Mouse (Mus musculus) layer of hippocampus, postnatal 10 days (tissue): ENCODE data around the gene Aff3. TPM values are rescaled to one million over a fixed set of nuclear protein-coding genes. Genes with fewer than 3 reads are reported as not detected.
A peak's percentile ranks its signal among the peaks of the same experiment; 100 is the strongest.

Source experiments
- DNase-seq, 2 experiments: peaks; one replicate each; pipeline ENCODE4 v3.0.0; 2021; ENCODE audit warnings: low spot score in 2 of 2
- total RNA-seq, 2 experiments: library from RNA; stranded (reverse); gene quantifications; 2 replicates each; pipeline ENCODE4 v1.2.3; 2021

The Aff3 gene
- total RNA-seq, 2 experiments from 2014 or later: 98.4 to 103 TPM

DNA sequence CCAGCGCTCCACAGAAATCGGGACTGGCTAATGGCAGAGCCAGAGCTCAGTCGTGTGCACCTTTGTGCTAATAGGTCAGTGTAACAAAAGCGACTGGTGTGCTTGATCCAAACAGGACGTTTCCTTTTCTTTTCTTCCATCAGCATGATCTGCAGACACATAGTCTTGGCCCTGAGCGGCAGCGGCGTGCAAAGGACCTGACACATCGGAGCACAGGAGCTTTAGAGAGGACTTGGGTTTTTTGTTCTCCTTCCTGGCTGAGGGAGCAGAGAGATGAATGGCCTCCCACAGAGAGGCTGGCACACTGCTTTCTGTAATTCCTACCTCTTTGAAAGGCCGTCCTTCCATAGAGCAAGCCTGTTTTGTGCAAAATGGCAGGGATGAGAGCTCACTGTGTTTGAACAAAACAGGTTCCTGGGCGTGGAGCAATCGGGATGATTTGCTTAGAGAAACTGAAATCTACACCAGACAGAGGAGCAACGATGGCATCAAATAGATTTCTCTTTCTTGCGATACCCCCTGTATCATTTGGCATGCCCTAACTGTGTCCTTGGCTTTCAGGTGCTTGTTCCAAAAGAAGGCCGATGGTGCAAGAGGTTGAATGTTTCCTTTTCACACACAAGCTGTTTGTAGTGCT, 466.2 kb downstream of the Aff3 start:
- DNase-seq: peak; percentile 37 to 54

DNA sequence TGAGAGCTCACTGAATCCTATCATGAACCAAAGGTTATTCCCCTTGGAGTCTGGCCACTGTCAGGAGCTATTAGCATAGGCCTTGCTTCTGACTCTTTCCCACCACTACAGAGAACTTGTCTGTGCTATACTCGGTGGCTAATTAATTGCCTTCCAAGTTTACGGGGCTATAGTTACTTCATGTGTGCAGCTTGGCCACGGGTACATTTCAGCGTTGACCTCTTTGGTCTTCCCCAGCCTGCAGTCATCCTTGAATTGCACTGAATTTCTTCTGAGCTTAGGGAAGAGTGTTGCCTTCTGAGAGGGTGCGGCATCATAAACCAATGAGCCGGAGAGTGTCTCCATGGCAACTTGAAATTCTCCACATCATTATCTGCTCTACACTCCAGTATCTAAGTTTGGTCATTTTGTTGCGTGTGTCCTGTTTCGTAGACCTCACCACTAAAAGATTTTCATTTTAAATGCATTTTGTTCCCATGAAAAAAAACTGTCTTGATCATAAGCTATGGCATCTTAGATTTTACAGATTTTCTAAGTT, 467.5 kb downstream of the Aff3 start:
- DNase-seq: no peak

DNA sequence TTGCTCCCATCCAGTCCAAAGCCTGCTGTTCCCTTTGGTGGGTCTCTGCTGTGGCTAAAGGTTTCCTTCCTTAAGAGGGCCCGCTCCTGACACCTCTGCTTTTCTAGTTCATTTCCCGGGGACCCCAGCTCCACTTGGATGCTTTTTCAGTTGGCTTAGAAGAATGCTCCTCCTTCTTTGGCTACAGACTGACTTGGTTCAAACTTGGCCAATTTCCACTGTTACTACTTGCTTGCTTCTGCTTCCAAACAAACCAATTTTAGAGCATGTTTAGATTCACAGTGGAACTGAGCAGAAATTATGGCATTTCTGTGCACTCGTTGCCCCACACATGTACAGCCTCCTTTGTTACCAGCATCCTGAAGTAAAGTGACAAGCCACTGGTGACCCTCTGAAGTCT, 469.0 kb downstream of the Aff3 start:
- no peak for DNase-seq

GRCm38 (mm10) chr1:38186227-38186545, 478.6 kb downstream of the Aff3 start:
- no peak for DNase-seq

GRCm38 (mm10) chr1:38185517-38186226, 479.1 kb downstream of the Aff3 start:
- peak; percentile 89 to 91 for DNase-seq

DNA sequence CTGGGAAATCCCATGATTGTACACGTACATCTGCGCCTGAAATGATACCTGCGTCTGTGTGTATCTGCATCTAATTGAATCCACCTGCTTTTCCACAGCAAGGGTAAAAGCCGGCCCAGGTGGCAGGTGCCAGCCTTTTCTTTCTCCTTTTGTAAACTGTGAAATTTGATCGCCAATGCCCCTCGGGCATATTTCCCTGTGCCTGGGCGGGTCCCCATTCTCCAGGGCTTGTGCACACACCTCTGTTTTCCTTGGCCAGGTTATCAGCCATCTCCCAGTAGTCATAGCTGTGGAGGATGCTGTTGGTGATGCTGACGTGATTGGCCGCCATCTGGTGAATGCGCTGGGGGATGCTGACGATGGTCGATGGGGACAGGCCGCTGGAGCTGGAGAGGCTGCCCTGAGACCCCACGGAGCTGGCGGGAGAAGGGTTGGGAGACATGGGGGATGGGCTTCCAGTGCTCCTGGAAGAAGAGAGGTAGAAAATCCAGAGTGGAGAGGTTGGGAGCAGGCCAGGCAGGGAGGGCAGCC, 483.7 kb downstream of the Aff3 start:
- DNase-seq: no peak

DNA sequence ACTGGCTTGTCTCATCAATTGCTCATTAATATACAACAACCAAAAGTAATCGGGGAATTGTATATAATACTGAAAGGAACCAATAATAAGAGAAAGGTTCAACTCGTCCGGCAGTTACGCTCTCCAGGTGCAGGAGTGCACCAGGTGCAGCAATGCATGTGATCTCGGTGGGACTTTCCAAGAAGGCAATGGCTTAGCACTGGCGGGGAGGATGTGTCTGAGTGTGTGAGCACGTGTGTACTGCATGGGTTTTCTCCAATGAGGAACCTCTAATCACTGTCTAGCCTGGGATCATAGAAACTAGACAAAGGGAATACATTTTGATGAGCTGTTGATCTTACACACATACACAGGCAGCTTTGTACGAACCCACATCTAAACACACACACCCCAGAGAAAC, 485.8 kb downstream of the Aff3 start:
- no peak for DNase-seq

- DNase-seq: no peak
Measured at GRCm38 (mm10) chr1:38176077-38176476, 488.7 kb downstream of the Aff3 start.

DNA sequence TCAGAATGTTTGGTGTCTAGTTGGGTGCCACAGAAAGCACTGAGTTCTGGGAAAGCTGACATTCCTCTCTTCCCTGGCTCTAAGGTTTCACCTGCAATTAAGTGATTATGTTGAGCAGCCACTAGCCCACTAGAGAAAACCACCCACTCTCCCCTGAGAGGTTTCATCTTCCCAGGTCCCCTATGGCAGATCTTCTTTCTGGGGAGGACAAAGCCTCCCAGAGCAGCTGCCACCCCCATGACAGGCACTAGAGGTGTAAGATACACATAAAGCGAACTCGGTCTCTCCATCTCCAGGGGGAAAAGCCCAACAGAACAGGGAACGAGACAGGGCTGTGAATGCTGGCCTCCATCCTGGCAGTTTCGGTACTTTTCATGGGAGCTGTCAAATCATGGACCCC, 492.9 kb downstream of the Aff3 start:
- DNase-seq: no peak

DNA sequence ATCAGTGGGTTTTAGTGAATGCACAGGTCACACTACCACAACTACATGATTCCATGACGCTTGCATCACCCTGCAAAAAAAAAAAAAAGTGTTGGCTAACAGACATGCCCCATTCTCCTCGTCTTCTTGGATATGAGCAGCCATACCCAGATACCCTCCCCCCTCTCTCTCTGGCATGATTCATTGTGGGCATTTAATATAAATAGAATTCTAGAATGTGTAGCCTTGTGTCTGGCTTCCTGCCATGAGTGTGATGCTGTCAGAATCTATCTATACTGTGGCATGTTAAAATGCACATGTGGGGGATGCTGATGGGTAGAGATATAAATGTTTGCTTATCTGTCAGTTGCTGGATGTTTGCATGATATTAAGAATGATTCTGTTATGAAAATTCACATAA, 499.1 kb downstream of the Aff3 start:
- DNase-seq: no peak

- no peak for DNase-seq
Measured at GRCm38 (mm10) chr1:38150086-38150485, 514.7 kb downstream of the Aff3 start.

DNA sequence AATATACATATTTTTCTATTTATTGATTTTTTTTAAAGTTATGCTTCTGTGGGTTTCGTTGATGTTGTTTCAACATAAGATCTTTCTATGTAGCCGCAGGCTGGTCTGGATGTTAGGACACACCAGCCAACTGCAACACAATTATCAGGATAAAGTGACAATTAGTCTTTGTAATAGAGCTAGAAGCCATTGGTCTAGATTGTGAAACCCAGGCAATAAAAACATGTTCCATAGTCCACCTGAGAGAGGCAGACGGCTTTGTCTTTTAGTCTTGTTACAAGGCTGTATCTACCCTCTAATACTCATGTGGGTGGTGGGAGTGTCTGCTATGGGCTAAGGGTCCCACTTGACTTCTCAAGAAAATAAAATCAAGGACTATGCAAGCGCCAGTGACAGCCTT, 518.7 kb downstream of the Aff3 start:
- no peak for DNase-seq

DNA sequence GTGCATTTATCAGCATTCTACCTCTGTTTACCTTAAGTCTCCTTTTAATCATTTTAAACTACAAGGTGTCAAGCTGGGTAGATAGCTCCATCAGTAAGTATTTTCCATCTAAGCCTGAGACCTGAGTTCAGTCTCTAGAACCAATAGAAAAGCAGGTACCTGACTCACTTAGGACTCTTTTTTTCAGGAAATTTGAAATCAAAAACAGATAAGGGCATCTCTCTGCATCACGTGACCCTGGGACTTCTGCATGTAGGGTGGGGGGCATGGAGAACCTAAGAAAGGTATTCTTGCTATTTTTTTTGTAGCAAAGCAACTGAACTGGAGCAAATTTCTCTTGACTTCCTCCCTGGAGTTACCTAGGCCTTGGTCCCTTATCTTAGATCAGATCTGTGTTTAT, 523.4 kb downstream of the Aff3 start:
- DNase-seq: no peak

- no peak for DNase-seq
Measured at GRCm38 (mm10) chr1:38140911-38141310, 523.8 kb downstream of the Aff3 start.

GRCm38 (mm10) chr1:38139396-38139795, 525.4 kb downstream of the Aff3 start:
- DNase-seq: no peak

DNA sequence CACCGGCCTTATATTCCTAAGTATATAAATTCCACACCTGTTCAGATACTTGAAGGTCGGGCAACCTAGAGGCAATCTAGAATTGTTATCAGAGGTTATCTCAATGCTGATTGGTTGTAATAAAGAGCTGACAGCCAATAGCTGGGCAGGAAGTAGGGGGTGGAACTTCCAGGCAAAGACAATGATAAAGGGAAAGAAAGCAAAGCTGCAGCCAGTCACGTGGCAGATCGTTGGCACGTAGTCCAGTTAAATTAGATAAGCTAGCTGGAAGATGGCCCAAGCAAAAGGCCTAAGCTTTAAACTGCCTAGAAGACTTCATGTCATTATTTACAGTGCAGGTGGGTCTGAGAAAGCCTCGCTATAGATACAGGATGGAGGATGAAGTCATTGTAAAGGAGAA, 531.8 kb downstream of the Aff3 start:
- no peak for DNase-seq

DNA sequence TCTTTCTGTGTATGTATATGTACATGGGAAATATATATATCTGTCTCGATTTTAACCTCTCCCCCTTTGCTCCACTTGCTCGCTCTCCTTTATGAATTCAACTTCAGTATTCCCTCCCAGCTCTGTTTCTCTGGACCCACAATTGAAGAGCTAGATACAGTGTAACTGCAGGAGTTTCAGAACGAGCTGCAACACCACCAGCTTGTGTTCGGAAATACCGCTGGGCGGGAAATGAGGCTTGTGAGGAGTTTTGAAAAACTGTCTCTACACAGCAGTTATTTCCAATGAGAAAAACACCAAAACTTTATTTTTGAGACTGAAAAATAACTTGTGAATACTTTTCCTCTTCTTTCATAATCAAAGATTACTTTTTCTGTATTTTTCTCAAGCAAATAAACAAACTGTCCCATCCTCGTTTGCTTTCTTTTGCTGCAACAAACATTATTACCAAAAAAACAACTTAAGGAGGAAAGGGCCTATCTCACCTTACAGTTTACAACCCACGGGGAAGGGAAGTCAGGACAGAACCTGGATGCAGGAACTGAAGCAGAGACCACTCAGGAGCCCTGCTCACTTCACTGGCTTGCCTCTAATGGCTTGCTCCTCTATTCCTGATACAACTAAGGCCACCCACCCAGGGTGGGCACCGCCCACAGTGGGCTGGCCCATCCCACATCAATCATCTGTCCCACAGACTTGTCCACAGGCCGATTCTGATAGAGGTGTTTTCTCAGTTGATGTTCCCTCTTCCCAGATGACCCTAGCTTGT, 533.9 kb downstream of the Aff3 start:
- no peak for DNase-seq

DNA sequence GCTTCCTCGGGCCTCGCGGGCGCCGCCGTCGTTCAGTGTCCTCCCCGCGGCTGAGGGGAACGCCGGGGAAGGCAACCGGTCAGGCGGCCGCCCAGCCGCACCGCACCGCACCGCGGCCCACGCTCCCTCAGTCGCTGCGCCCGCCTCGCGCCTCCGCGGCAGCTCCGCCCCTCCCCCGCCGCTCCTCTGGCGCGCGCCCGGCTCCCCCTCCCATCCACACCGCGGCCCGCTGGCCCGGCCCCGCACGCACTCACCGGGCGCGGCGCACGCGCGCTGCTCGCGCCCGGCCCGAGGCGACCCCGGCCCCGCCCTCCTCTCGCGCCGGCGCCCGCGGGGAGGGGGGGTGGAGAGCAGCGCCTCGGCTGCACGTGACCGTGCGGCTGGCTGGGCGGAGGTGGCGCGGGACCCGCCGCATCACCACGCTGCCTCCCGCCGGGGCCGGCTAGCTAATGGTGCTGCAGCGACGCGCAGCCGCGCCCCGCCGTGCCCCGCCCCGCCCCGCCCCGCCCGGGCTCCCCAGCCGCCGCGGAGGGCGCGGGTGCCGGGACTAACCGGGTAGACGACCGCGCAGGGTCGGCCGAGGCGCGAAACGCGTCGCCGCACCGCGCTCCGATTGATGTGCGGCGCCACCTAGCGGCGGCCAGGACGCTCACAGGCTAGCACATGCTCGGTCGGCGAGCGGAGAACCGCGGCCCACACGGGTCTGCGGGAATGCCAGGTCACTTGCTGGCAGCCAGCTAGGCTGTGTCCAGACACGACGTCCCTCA, 535.1 kb downstream of the Aff3 start, which contains the start of gene Rev1:
Gene Rev1, minus strand, starts transcription at position 301 of the 767 bp plus-strand sequence.
- peak; percentile 89 to 96 for DNase-seq

DNA sequence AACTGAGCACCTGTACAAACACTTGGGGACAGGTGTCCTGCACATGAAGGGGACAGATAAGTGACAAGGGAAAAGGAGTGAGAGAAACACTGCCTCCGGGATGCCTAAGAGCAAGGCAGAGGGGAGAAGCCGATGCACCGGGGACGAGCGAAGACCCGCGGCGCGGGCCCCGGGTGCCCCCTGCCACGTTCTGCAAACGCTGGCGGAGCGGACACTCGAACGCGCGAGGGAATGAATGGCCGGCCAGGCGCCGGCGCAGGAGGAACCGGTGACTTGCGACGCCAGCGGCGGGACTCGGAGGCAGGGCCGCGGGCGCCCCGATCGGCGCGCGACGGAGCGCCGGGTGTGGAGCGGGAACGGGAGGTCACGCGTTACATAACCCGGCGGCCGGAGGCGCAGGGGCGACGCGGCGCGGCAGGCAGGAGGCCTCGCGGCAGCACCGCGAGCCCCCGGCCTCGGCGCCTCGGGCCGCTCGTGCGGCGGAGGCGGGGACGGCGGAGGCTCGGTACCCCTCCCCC, 535.8 kb downstream of the Aff3 start:
- peak; percentile 56 to 65 for DNase-seq
